Comparison of ENCODE assay signal across 17 mouse cellular contexts in the genomic region with DNA sequence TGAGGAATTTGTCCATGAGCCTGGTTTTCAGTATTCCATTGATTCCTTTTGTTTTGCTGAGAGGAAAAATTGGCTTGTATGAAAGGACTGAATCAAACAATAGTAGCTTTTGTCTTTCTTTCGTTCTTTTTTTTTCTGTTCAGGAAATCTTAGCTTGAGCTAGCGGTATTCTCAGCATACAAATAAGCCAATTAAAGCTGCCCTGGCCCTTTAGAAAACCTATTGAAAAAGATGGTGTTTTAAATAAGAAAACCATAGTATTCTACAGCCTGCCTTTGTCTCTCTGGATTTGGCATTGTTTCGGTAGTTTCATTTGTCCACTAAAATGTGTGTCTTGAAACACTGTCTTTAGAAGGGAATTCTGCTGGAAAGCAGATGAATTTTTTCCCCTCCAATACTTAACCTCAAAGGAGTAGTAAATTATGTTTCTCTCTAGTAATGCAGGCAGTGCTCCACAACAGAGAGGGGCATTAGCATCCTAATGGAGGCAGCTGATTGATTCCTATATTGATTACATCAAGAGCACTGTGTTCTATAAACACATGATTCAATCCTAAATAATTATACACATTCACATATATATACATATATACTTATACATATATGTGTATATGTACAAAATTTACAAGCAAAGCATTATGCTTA. TPM values are rescaled to one million over a fixed set of nuclear protein-coding genes. Genes with fewer than 3 reads are reported as not detected.
A peak's percentile ranks its signal among the peaks of the same experiment; 100 is the strongest.
DNase-seq lines count a peak whose midpoint lies in the region; ATAC-seq lines count a peak whose summit lies in the region.
"Had no signal": no experiment of that assay in that cellular context is flagged by ENCODE, and none has a peak within 500 bp of the region (broad histone marks: within the 10 kb centered on the region; RNA-seq: fewer than 3 reads in every experiment).

No protein-coding gene starts in this region.

- H3K4me1 ChIP-seq in forebrain, embryonic 10.5 days, result peaks cover 56% of the 10 kb centered on the region
- peaks cover 18% of the 10 kb centered on the region for H3K4me1 ChIP-seq in forebrain, embryonic 16.5 days (replicated peaks; ENCODE audit: control insufficient read depth, insufficient read depth, low read length)
- peaks cover 58% of the 10 kb centered on the region for H3K4me1 ChIP-seq in neural tube, embryonic 13.5 days (replicated peaks)
- H3K4me1 ChIP-seq: limb, embryonic 15.5 days; megakaryocyte, embryonic 14.5 days had no signal

- H3K4me2 ChIP-seq in forebrain, embryonic 16.5 days (ENCODE audit: low read length), result no peak overlapping the region
- H3K4me2 ChIP-seq in neural tube, embryonic 13.5 days, result peak overlapping the region; percentile 36
- H3K4me2 ChIP-seq: limb, embryonic 15.5 days; lung, embryonic 14.5 days had no signal

- no peak for DNase-seq in forebrain, embryonic 10.5 days (ENCODE audit: extremely low spot score, low spot score)
- DNase-seq in mesoderm, embryonic 11.5 days (ENCODE audit: low read depth, low spot score), result peak; percentile 39
- DNase-seq in cerebellum, adult 9-11 months, result no peak
- DNase-seq in adrenal gland, adult 8-10 months, result no peak
- DNase-seq in frontal cortex, postnatal 14 days (ENCODE audit: low spot score in 2 of 2), result no peak
- DNase-seq: cerebellum, adult 18-20 months; gastrocnemius, adult 2 months; heart, postnatal 36 days; kidney, adult 2 months; lung, embryonic 14.5 days; thymus, adult 2 months had no signal

- H3K36me3 ChIP-seq in forebrain, embryonic 10.5 days (replicated peaks), result peaks cover 9% of the 10 kb centered on the region
- no peaks in the 10 kb centered on the region for H3K36me3 ChIP-seq in forebrain, embryonic 16.5 days (ENCODE audit: control insufficient read depth, insufficient read depth)
- no peaks in the 10 kb centered on the region for H3K36me3 ChIP-seq in neural tube, embryonic 13.5 days
- H3K36me3 ChIP-seq: limb, embryonic 15.5 days had no signal

- peak overlapping the region; percentile 58 for H3K27ac ChIP-seq in forebrain, embryonic 10.5 days
- peak overlapping the region; percentile 42 for H3K27ac ChIP-seq in forebrain, embryonic 16.5 days (ENCODE audit: low read length)
- peak overlapping the region; percentile 81 for H3K27ac ChIP-seq in neural tube, embryonic 13.5 days (replicated peaks)
- H3K27ac ChIP-seq: gastrocnemius, adult 2 months; limb, embryonic 15.5 days had no signal

- 29% methylated on average over 3 of the region's 3 CpGs for WGBS in forebrain, embryonic 10.5 days
- 4% methylated on average over 3 of the region's 3 CpGs for WGBS in forebrain, embryonic 16.5 days
- WGBS in neural tube, embryonic 13.5 days, result 14% methylated on average over 3 of the region's 3 CpGs

- peak; percentile 54 for ATAC-seq in forebrain, embryonic 16.5 days
- peak; percentile 42; the same call in 1 of the 2 replicates for ATAC-seq in neural tube, embryonic 13.5 days (ENCODE audit: low read depth)

- H3K27me3 ChIP-seq in forebrain, embryonic 10.5 days (ENCODE audit: poor library complexity, severe bottlenecking), result no peaks in the 10 kb centered on the region
- no peaks in the 10 kb centered on the region for H3K27me3 ChIP-seq in forebrain, embryonic 16.5 days (replicated peaks; ENCODE audit: control insufficient read depth, insufficient read depth, low read length)
- H3K27me3 ChIP-seq in neural tube, embryonic 13.5 days, result no peaks in the 10 kb centered on the region
- H3K27me3 ChIP-seq: limb, embryonic 15.5 days; megakaryocyte, embryonic 14.5 days had no signal

- no peaks in the 10 kb centered on the region for H3K9me3 ChIP-seq in forebrain, embryonic 10.5 days
- no peaks in the 10 kb centered on the region for H3K9me3 ChIP-seq in forebrain, embryonic 16.5 days (ENCODE audit: control insufficient read depth, low read length)
- H3K9me3 ChIP-seq in neural tube, embryonic 13.5 days, result no peaks in the 10 kb centered on the region
- H3K9me3 ChIP-seq: limb, embryonic 15.5 days; megakaryocyte, embryonic 14.5 days had no signal

- H3K9ac ChIP-seq in forebrain, embryonic 16.5 days (replicated peaks; ENCODE audit: low read depth, low read length), result no peak overlapping the region
- H3K9ac ChIP-seq in neural tube, embryonic 13.5 days, result peak overlapping the region; percentile 62
- H3K9ac ChIP-seq: limb, embryonic 15.5 days; lung, embryonic 14.5 days had no signal

- no peak overlapping the region for H3K4me3 ChIP-seq in forebrain, embryonic 10.5 days
- H3K4me3 ChIP-seq in forebrain, embryonic 16.5 days (replicated peaks; ENCODE audit: low read length), result no peak overlapping the region
- no peak overlapping the region for H3K4me3 ChIP-seq in neural tube, embryonic 13.5 days
- H3K4me3 ChIP-seq: erythroblast, embryonic 14.5 days; gastrocnemius, adult 2 months; limb, embryonic 15.5 days; megakaryocyte, embryonic 14.5 days had no signal

RNA-seq across cellular contexts. Expression of a gene that starts 16.6 kb away (rescaled TPM):
- polyA plus RNA-seq in forebrain, embryonic 10.5 days (2016; fragmentation: Nextera tagmentation; extraction: Ambion mirVana), result 34.4 and 37.5 TPM in 2 replicates
- 76.3 and 78.6 TPM in 2 replicates for polyA plus RNA-seq in forebrain, embryonic 16.5 days (2015; fragmentation: Nextera tagmentation; extraction: Ambion mirVana)
- 79.8 and 86.9 TPM in 2 replicates for polyA plus RNA-seq in neural tube, embryonic 13.5 days (2015; fragmentation: Nextera tagmentation; extraction: Ambion mirVana)
- total RNA-seq in adrenal gland, adult 8-10 months (2022), result 1 to 10 TPM; 4.4 to 8.6 (median 6.0) TPM
- total RNA-seq: MEL had no signal
- polyA plus RNA-seq: erythroblast, embryonic 14.5 days had no signal
